Mouse (Mus musculus): ENCODE data around the gene Scgb1b7.
"Not testable (repeated sequence)": the region's sequence is repeated elsewhere in the genome, so short reads cannot be mapped to it uniquely, and the experiment has no call there.

Gene Scgb1b7

GRCm38 (mm10) chr7:31712365-31712764, at the start of gene Scgb1b7:
Gene Scgb1b7, plus strand, starts transcription at chr7:31712665.
- not testable (repeated sequence) for TF ChIP-seq GATA4 (IDR thresholded peaks at IDR 0.05; ENCODE audit: insufficient replicate concordance, low read length)

- not testable (repeated sequence) for TF ChIP-seq GATA4 (IDR thresholded peaks at IDR 0.05; ENCODE audit: insufficient replicate concordance, low read length)
These were observed 6.8 kb upstream of the Scgb1b7 start, which contains the start of gene Scgb2b7 for GRCm38 (mm10) chr7:31705657-31706056. Gene Scgb2b7, minus strand, starts transcription at chr7:31705757.

Measured in liver, adult (tissue).